Mouse (Mus musculus): Measurements from ENCODE around the gene Jam3. TPM values are rescaled to one million over a fixed set of nuclear protein-coding genes. Genes with fewer than 3 reads are reported as not detected.
A peak's percentile ranks its signal among the peaks of the same experiment; 100 is the strongest.

The Jam3 gene
- polyA plus RNA-seq, 1 experiment from 2014 or later: 66.7 TPM

DNA sequence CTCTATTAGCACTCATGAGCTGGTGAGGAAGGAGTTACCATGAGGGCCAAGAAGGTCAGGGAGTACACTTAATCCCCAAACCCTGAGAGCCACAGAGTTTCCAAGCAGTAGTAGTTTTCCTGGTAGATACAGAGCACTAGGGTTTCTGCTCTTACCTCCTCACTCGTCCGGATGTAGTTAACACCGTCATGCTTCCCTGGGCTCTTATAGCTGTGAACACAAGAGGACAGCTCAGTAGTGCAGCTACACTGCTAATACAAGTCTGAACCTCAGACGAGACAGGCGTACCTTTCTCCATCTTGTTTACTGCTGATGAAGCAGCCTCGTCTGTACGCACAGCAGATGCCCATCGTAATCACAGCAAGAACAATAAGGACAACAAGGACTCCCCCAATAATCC is 56.7 kb downstream of the Jam3 start:
- H3K36me3 ChIP-seq: peaks cover 84% of the 10 kb centered on the region
- 91% methylated on average over 8 of the region's 8 CpGs for WGBS

DNA sequence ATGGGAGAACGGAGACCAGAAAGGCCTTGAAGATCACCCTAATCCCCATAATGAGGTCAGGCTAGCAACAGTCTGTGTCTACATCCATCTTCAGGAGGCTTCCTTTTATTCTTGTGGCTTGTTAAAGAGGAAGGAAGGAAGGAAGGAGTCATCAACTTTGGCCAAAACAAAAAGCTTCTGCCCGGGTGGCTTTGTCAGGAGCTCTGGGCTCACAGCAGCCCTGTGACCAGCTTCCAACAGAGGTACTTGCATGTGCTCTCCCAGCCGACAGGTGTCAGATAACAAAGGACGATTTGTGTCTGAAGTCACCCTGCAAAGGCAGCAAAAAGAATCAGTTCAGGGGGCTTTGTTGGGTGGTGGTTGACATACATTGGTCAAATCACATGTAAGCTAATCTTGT is 57.1 kb downstream of the Jam3 start:
- peaks cover 85% of the 10 kb centered on the region for H3K36me3 ChIP-seq
- H3K4me1 ChIP-seq: no peaks in the 10 kb centered on the region
- no peak overlapping the region for H3K27ac ChIP-seq
- H3K4me3 ChIP-seq: no peak overlapping the region
- 41% methylated on average over 4 of the region's 4 CpGs for whole genome bisulfite sequencing
- H3K27me3 ChIP-seq (ENCODE audit: insufficient read depth, poor library complexity, severe bottlenecking): no peaks in the 10 kb centered on the region
- DNase-seq (ENCODE audit: low spot score): no peak
- H3K9me3 ChIP-seq: no peaks in the 10 kb centered on the region

More for the DNA sequence above, 56.7 kb downstream of the Jam3 start:
- Histone ChIP-seq H3K27me3 (ENCODE audit: insufficient read depth, poor library complexity, severe bottlenecking) (no peaks in the 10 kb centered on the region), H3K27ac (no peak overlapping the region), H3K9me3 (no peaks in the 10 kb centered on the region), H3K4me3 (no peak overlapping the region), H3K4me1 (no peaks in the 10 kb centered on the region)
- DNase-seq (ENCODE audit: low spot score): no peak

DNA sequence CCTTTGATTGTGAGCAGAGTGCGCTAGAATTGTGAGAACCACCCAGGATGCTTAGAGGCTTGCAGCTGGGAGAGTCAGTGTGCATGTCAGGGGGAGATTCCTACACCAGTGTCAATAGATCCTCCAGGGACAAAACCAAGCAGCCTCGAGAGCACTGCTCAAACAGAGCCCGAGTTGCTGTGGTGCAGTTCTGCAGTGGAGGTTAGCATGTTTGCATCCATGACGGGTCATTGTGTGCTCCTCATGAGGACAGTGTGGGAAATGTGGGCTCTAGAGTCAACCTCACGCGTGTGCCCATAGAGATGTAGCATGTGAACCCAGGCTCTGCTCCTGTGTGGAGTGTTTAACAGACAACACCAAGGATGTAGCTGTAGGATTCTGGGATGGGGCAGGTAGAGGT is 62.3 kb downstream of the Jam3 start:
- WGBS: 94% methylated on average over 6 of the region's 6 CpGs
- Histone ChIP-seq H3K27ac (no peak overlapping the region), H3K36me3 (peaks cover 92% of the 10 kb centered on the region)

DNA sequence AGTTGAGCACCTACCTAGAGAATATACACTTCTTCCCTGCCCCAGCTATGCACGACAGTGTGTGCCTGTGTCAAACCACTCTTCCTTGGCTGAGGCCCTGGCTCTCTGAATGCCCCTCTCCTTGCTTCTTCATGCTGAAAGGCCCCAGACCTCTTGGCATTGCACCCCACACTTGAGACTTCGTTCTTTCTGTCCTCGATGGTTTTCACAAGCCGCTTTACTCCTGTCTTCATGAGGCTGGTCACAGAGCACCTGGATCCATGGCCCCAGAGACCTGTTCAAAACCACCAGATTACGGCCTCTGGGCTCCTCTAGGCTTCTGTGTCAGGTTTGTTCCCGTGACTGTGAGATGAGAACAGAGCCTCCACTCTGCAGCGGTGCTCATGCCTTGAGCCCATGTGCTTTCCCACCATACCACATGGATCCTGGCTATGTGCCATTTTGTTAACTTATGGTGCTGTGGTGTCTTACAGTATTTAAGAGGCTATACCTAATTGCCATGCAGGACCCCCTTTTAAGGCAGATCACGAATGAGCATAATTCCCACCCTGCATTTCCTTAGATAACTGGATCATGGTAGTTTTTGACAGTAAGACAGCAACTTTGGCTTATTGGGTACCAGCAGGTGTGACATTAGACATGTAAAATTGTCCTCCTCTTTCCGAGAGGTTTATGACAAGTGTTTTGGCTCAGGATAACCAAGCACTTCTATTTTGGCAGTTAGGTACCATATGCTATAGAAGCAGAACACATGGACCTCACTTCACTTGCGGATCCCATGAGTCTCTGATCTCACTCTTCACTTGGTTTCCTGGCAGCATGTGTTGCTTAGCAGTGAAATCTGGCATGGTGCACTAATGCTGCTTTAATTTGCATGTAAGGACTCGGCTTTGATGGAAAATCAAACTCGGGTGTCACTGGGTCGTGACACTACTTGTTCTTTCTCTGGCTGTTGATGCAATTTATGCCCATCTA is 64.1 kb downstream of the Jam3 start:
- no peaks in the 10 kb centered on the region for H3K4me1 ChIP-seq
- H3K27me3 ChIP-seq (ENCODE audit: insufficient read depth, poor library complexity, severe bottlenecking): no peaks in the 10 kb centered on the region
- no peaks in the 10 kb centered on the region for H3K9me3 ChIP-seq
- H3K27ac ChIP-seq: no peak overlapping the region
- WGBS: 89% methylated on average over 13 of the region's 13 CpGs
- peaks cover 95% of the 10 kb centered on the region for H3K36me3 ChIP-seq
- DNase-seq (ENCODE audit: low spot score): peak; percentile 63
- H3K4me3 ChIP-seq: no peak overlapping the region

More for the DNA sequence above, 62.3 kb downstream of the Jam3 start:
- Histone ChIP-seq H3K4me3 (no peak overlapping the region), H3K4me1 (no peaks in the 10 kb centered on the region), H3K9me3 (no peaks in the 10 kb centered on the region), H3K27me3 (ENCODE audit: insufficient read depth, poor library complexity, severe bottlenecking) (no peaks in the 10 kb centered on the region)
- no peak for DNase-seq (ENCODE audit: low spot score)

DNA sequence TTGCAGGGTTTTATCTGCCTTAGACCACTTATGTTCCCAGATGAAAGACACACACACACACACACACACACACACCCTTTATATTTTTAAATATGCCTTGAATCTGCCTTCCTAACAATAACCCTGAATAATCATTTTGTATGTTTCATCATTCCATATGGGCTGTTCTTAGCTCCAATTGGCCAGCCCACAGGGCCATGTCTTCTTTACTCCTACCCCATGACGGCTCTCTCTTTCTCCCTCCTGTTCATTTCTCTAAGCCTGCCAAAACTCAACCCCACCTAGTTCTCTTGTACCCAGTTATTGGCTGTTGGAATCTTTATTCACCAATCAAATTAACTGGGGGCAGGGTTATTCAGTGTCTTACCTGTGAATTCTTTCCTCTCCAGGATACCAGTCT is 65.1 kb downstream of the Jam3 start:
- no peak overlapping the region for H3K4me3 ChIP-seq
- H3K27me3 ChIP-seq (ENCODE audit: insufficient read depth, poor library complexity, severe bottlenecking): no peaks in the 10 kb centered on the region
- peaks cover 95% of the 10 kb centered on the region for H3K36me3 ChIP-seq
- H3K27ac ChIP-seq: no peak overlapping the region
- no peak for DNase-seq (ENCODE audit: low spot score)
- no peaks in the 10 kb centered on the region for H3K4me1 ChIP-seq
- WGBS: 86% methylated on average over 1 of the region's 1 CpGs
- no peaks in the 10 kb centered on the region for H3K9me3 ChIP-seq

DNA sequence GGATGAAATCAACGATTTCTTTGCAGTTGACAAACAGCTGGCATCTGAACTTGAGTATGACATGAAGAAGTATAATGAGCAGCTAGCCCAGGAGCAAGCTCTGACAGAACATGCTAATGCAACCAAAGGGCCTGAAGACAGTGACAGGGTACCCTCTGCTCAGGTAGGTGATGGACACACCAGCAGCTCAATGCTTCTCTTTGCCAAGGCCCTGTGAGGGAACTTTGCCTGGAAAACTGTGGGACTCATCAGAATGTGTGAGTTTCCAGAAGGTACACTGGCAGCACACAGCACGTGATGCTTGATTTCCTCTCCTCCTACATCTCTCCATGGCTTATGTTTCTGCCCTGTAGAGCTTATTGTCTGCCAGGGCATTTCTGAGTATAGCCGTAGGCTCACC is 67.8 kb downstream of the Jam3 start:
- WGBS: 91% methylated on average over 3 of the region's 3 CpGs
- Histone ChIP-seq H3K27ac (no peak overlapping the region), H3K4me1 (no peaks in the 10 kb centered on the region), H3K9me3 (no peaks in the 10 kb centered on the region), H3K27me3 (ENCODE audit: insufficient read depth, poor library complexity, severe bottlenecking) (no peaks in the 10 kb centered on the region), H3K36me3 (peaks cover 95% of the 10 kb centered on the region), H3K4me3 (no peak overlapping the region)
- DNase-seq (ENCODE audit: low spot score): peak; percentile 63

DNA sequence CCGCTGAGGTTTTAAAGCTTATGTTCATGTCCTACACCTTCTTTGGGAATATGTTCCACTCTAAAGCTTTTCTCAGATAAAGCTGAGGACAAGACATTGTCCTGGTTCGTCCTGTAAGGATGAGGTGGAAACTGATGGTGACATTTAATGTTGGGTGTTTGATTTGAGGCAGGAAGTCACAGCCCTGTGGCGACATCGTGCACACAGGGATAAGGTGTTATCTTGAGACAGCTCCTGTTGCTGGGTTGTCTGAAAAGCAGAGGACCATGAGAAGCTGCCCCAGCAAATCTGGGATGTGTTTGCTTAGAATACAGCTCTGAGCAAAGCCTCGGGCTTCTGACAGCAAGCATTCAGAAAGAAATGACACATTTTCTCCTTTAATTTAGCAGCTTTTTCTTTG is 69.0 kb downstream of the Jam3 start:
- 70% methylated on average over 5 of the region's 5 CpGs for WGBS
- Histone ChIP-seq H3K27ac (no peak overlapping the region), H3K4me1 (no peaks in the 10 kb centered on the region), H3K4me3 (no peak overlapping the region), H3K9me3 (no peaks in the 10 kb centered on the region), H3K36me3 (peaks cover 94% of the 10 kb centered on the region), H3K27me3 (ENCODE audit: insufficient read depth, poor library complexity, severe bottlenecking) (no peaks in the 10 kb centered on the region)
- no peak for DNase-seq (ENCODE audit: low spot score)

DNA sequence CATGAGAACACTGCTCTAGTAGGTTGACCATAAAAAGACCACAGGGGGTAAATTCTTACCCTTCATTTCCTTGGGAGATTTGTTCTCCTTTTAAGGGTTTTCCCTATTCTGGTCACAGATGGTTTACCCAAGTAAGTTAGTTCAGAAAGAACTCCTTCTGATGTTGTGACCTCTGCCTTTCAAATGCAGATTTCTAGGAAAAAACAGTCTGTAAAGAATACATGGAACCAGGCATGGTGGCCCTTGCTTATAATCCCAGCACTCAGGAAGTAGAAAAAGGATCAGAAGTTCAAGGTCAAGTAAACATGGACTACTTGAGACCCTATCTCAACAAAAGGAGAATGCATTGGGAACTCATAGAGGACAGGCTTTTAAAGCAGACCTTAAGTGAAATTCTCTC is 79.4 kb downstream of the Jam3 start:
- no peaks in the 10 kb centered on the region for H3K27me3 ChIP-seq (ENCODE audit: insufficient read depth, poor library complexity, severe bottlenecking)
- peaks cover 69% of the 10 kb centered on the region for H3K36me3 ChIP-seq
- H3K4me3 ChIP-seq: no peak overlapping the region
- H3K27ac ChIP-seq: no peak overlapping the region
- DNase-seq (ENCODE audit: low spot score): no peak
- H3K4me1 ChIP-seq: no peaks in the 10 kb centered on the region; the same call in 1 of the 2 replicates
- no peaks in the 10 kb centered on the region for H3K9me3 ChIP-seq

DNA sequence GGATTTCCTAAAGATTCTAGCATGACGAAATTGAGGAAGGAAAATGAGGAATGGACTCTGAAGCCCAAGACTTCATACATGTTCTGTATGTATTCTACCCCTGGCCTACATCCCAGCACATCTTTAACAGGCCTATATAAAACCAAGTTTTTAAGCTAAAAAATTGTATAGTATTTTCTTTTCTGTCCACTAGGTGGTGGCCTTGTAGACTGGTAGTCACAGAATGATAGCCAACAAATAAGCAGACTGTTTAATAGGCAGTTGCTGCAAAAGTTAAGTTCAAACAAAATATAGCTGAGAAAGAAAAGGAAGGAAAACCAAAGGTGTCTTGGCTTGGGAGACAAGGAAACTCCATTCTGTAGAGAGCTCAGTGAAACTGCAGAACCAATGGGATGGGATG is 80.5 kb downstream of the Jam3 start:
- H3K4me3 ChIP-seq: no peak overlapping the region
- no peak for DNase-seq (ENCODE audit: low spot score)
- peaks cover 70% of the 10 kb centered on the region for H3K36me3 ChIP-seq
- H3K9me3 ChIP-seq: no peaks in the 10 kb centered on the region
- WGBS: 79% methylated on average over 1 of the region's 1 CpGs
- H3K27me3 ChIP-seq (ENCODE audit: insufficient read depth, poor library complexity, severe bottlenecking): no peaks in the 10 kb centered on the region
- H3K4me1 ChIP-seq: no peaks in the 10 kb centered on the region; the same call in 1 of the 2 replicates
- H3K27ac ChIP-seq: no peak overlapping the region

DNA sequence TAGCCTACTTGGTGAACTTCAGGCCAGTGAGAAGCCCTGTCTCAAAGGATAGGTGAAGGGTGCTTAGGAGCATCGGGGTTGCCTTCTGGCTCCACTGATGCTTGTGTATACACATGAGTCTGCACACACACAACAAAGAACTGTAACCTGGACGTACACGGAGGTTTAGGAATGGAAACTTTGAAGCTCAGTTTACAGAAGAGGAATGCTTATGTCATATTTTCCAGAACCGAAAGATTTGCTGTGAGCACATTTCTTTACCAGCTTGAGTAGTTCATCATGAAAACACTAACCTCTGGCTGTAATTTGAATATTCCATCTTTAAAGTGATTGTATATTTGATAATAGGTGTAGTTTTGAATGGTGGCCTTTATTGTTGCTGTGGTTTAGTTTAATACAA is 84.3 kb downstream of the Jam3 start:
- Histone ChIP-seq H3K4me3 (no peak overlapping the region), H3K9me3 (no peaks in the 10 kb centered on the region), H3K27ac (no peak overlapping the region), H3K27me3 (ENCODE audit: insufficient read depth, poor library complexity, severe bottlenecking) (no peaks in the 10 kb centered on the region), H3K4me1 (no peaks in the 10 kb centered on the region; the same call in 1 of the 2 replicates), H3K36me3 (peaks cover 88% of the 10 kb centered on the region)
- 86% methylated on average over 4 of the region's 4 CpGs for WGBS
- no peak for DNase-seq (ENCODE audit: low spot score)

DNA sequence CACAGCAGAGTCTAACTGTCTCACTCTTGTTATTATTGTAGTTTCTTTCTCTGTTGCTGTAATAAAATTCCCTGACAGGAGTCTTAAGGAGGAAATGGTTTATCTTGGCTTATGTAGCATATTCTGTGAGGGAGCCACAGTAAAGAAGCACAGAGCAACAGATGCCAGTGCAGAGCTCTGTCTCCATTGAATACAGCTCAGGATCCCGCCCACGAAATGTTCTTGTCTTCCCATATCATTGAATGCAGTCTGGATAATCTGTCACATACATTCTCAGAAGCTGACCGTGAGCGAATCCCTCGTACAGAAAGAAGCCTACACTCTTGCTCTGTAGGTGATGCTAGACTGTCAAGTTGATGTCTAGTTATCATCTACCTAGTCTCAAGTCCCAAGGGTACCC is 96.9 kb downstream of the Jam3 start:
- Histone ChIP-seq H3K27ac (no peak overlapping the region), H3K36me3 (peaks cover 90% of the 10 kb centered on the region), H3K4me3 (no peak overlapping the region), H3K4me1 (no peaks in the 10 kb centered on the region), H3K9me3 (no peaks in the 10 kb centered on the region), H3K27me3 (ENCODE audit: insufficient read depth, poor library complexity, severe bottlenecking) (no peaks in the 10 kb centered on the region)
- DNase-seq (ENCODE audit: low spot score): no peak
- 92% methylated on average over 5 of the region's 5 CpGs for WGBS

DNA sequence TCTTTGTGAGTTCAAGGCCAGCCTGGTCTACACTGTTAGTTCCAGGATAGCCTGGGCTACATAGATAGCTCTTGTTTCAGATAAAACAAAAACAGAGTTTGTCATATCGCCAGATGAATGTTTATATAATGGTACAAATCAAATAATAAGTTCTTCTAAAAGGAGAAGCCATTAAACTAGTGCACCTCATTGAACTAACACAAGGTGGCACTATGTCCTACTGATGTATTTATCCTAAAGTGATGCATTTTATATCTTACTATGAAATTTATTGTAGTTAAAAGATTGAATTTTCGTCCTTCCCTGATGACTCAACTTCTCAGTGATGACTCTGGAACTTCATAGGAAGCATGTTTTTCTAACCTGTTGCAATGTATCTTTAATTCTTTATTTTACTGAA is 105.7 kb downstream of the Jam3 start:
- no peak overlapping the region for H3K27ac ChIP-seq

More for the DNA sequence above, 105.7 kb downstream of the Jam3 start:
- H3K4me3 ChIP-seq: no peak overlapping the region
- no peaks in the 10 kb centered on the region for H3K4me1 ChIP-seq
- H3K27me3 ChIP-seq (ENCODE audit: insufficient read depth, poor library complexity, severe bottlenecking): no peaks in the 10 kb centered on the region
- no peak for DNase-seq (ENCODE audit: low spot score)
- H3K36me3 ChIP-seq: peaks cover 88% of the 10 kb centered on the region
- no peaks in the 10 kb centered on the region for H3K9me3 ChIP-seq
- 88% methylated on average over 2 of the region's 2 CpGs for WGBS

Data from heart, embryonic 10.5 days (tissue).